Mouse (Mus musculus): ENCODE data around the gene H1foo.

GRCm38 (mm10) chr6:115940603-115941002 lies 4.1 kb upstream of the H1foo start:
- TF ChIP-seq POLR2A (IDR thresholded peaks at IDR 0.05; ENCODE audit: borderline replicate concordance, extremely low read depth, low read depth, low read length) (no peak), CTCF (IDR thresholded peaks at IDR 0.05; ENCODE audit: insufficient read depth, low read length) (no peak)
